Mouse (Mus musculus) heart, postnatal 14 days (tissue): ENCODE measurements around the gene Il9r. TPM values are rescaled to one million over a fixed set of nuclear protein-coding genes. Genes with fewer than 3 reads are reported as not detected.
A peak's percentile ranks its signal among the peaks of the same experiment; 100 is the strongest.

Experiments
- DNase-seq, 2 experiments: peaks; one replicate each; pipeline ENCODE4 v3.0.0; 2021 to 2022
- intact Hi-C: fragments of 180-260 bp; cut with DNase I; formaldehyde crosslinking; loops from one replicate; pipeline ENCODE4 v1.15.1; 2025
- total RNA-seq, 2 experiments: library from RNA; stranded (reverse); gene quantifications; 2 replicates each; pipeline ENCODE4 v1.2.3; 2021

Il9r gene
- total RNA-seq, 2 experiments from 2014 or later: 0.61 TPM; not detected in 1

- no peak for DNase-seq
- intact Hi-C loops: no loop called here
Observed at GRCm38 (mm10) chr11:32166683-32167082, 33.4 kb downstream of the Il9r start.

GRCm38 (mm10) chr11:32161922-32162804, 37.9 kb downstream of the Il9r start:
- peak; percentile 76 to 85 for DNase-seq
- intact Hi-C loops: loop anchor here (2.0 to 5.0 kb wide), 2 partner anchors 163 to 485 kb away; no protein-coding TSS in a partner anchor

DNA sequence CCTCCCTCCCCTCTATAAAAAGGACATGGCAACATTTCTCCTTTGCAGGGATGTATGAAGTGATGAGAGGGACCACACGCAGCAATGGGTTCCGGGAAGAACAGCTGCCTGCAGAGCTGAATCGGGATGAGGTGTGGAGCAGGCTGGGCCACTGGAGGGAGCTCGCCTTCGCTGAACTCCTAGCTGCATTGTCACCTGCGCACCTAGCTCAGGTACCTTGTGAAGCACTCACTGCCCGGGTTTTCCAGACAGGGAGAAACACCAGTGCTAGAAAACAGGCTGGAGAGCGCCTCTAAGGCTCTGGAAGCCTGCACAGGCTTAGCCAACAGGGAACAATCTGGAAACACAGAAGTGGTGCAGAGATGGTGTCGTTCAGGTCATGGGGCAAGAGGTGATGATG, 38.6 kb downstream of the Il9r start:
- DNase-seq: no peak
- intact Hi-C loops: loop anchor here (5.0 kb wide), 1 partner anchor 484 kb away; no protein-coding TSS in a partner anchor

GRCm38 (mm10) chr11:32160341-32160740, 39.7 kb downstream of the Il9r start:
- intact Hi-C loops: loop anchor here (5.0 kb wide), 1 partner anchor 483 kb away; no protein-coding TSS in a partner anchor
- no peak for DNase-seq

DNA sequence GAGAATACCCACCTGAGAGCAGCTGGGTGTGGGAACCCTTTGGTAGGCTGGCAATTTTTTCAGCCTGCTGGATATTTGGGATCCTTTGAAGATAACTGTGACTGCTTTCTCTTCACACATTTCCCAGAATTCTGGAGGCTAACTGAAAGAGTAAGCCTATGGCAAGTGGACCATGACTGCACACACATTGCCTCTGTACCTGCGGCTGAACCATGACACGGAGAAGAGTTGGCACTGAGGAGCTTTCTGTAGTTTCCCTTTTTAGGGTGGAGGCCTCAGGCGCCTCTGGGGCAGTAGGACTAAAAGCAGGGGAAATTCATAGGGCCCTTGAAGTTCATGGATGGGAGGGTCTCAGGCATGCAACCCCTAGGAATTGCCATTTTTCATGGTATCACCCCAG, 40.9 kb downstream of the Il9r start:
- DNase-seq: no peak
- intact Hi-C loops: no loop called here

- no peak for DNase-seq
- intact Hi-C loops: no loop called here
Observed at GRCm38 (mm10) chr11:32157791-32158594, 42.1 kb downstream of the Il9r start.

DNA sequence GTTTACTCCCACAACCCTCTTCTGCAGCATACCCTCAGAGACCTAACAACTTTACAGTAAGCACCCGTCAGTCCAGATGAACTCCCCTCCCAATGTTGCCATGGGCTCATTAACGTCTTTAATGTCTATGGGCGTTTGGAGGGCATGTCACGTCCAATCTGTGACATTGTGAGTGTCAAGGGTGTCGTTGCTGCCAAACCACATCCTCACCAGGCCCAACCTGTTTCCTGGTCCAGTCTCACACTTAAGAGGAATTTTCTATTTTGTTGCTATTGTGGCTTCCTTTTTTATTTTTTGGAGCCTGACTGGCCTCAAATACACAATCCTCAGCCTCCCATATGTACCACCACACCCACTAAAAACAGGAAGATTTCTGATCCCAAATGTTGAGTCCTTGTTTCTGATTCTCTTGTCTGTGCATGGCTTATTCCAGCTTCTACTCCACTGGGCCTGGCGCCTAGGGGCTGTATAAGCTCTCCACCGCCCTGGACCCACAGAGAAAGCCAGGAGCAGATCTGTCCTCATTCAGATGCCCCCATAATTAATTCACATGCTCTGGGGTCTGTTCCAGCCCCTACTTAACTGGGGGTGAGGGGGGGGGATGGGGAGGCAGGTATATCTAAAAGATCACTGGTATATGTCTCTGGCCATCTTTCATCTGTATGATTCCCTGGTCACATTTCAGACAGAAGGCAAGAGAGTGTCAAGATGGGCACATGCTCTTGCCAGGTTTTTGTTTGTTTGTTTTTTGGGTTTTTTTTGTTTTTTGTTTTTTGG, 43.0 kb downstream of the Il9r start:
- DNase-seq: no peak
- intact Hi-C loops: no loop called here

GRCm38 (mm10) chr11:32153216-32153615, 46.9 kb downstream of the Il9r start:
- no peak for DNase-seq
- intact Hi-C loops: no loop called here

- DNase-seq: no peak
- intact Hi-C loops: no loop called here
Observed at GRCm38 (mm10) chr11:32152814-32153213, 47.3 kb downstream of the Il9r start.

DNA sequence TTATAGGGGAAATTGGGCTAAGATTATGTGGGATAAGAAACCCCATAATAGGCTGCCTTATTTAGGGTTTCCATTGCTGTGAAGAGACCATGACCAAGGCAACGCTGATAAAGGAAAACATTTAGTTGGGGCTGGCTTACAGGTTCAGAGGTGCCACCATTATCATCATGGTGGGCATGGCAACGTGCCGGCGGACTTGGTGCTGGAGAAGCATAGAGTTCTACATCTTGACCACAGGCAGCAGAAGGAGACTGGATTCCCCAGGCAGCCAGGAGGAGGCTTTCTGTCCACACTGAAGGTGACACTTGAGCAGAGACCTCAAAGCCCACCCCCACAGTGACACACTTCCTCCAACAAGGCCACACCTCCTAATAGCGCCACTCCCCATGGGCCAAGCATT, 48.8 kb downstream of the Il9r start:
- intact Hi-C loops: no loop called here
- DNase-seq: no peak

- intact Hi-C loops: no loop called here
- DNase-seq: no peak
Observed at GRCm38 (mm10) chr11:32149605-32150004, 50.5 kb downstream of the Il9r start.

- intact Hi-C loops: no loop called here
- DNase-seq: no peak
Observed at GRCm38 (mm10) chr11:32142771-32143170, 57.3 kb downstream of the Il9r start.

DNA sequence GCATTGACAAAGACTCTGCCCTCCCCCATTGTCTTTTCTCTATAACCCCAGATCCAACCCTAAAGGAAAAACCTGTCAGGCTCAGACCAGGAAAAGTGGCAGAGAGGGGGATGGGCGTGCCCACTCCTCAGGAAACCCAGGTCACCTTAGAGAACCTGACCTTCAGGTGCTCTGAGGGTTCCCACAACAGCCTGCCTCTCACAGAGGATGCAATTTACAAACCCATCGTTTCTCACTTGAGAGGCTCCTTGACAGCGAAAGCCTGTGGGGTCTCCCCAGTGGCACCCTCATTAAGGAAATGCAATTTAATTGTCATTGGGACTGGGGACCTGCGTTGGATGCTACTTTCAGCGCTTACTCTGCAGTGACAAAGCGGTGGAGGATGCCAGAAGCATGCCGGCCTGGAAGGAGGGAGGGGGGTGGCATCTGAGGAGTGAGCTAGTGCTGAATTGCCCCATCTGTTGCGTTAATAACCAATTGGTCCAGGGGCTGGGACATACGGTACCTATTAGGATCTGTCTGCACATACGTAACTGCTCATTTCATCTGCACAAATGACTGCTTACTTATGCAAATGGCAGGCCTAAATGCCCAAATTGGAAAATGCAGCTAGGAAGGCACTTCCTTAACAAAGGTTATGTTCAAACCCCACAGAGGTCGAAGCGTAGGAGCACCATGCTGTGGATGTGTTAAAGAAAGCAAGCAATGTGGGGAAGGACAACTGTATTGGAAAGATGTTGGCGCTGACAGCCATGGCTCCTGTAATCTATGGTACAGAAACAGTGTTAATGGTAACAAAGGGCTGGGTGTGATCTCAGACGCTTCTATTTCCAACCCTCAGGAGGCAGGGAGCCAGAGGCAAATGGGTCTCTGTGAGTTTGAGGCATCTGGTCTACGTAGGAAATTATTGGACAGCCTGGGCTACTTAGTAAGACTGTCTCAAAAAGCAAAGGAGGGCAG, 58.2 kb downstream of the Il9r start:
- DNase-seq: no peak
- intact Hi-C loops: no loop called here

GRCm38 (mm10) chr11:32141034-32141433, 59.0 kb downstream of the Il9r start:
- DNase-seq: peak; percentile 50 to 70
- intact Hi-C loops: no loop called here

DNA sequence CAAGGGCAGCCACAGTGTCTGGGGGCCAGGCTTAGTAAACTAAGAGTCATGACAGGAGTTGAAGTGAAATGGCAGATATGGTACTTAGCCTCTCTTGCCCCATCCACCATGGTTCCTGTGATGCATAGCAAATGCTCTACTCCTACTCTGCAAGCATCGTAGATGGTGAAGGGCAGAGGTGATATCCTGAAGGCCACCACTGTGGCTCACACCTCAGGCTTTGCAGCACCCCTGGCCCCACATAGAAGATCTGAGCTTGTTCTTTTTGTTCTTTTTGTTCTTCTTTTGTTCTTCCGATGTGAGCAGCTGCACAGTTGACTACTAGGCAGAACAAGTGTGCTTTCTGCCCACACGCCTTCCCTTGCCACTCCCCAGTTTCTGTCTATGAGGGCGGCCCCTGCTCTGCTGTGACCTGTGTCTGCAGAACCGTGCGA, 60.5 kb downstream of the Il9r start:
- intact Hi-C loops: loop anchor here (10.0 kb wide), 1 partner anchor 135 kb away; the partner anchor contains the start of gene Nsg2

GRCm38 (mm10) chr11:32138614-32138964, 61.5 kb downstream of the Il9r start:
- intact Hi-C loops: loop anchor here (10.0 kb wide), 1 partner anchor 134 kb away; the partner anchor contains the start of gene Nsg2
- no peak for DNase-seq

More for the DNA sequence above, 60.5 kb downstream of the Il9r start:
- no peak for DNase-seq

GRCm38 (mm10) chr11:32137719-32138613, 62.1 kb downstream of the Il9r start:
- intact Hi-C loops: loop anchor here (10.0 kb wide), 1 partner anchor 133 kb away; the partner anchor contains the start of gene Nsg2
- no peak for DNase-seq
